Mouse (Mus musculus) heart, adult 2 months (tissue): ENCODE measurements around the gene Palld. TPM values are rescaled to one million over a fixed set of nuclear protein-coding genes. Genes with fewer than 3 reads are reported as not detected.

Experiments used
- DNase-seq, 2 experiments: peaks; one replicate each; pipeline ENCODE4 v3.0.0; 2021
- H3K27ac ChIP-seq: fragments of 200-600 bp; 2 replicates; pipeline ENCODE4 v1.8.1; 2022
- H3K27me3 ChIP-seq: fragments of 200-500 bp; 2 replicates; pipeline ENCODE4 v1.6.1; 2012; ENCODE audit warnings: mild to moderate bottlenecking, low read length, inconsistent platforms, mixed read lengths; ENCODE audit not compliant: control insufficient read depth, insufficient read depth
- H3K36me3 ChIP-seq: fragments of 200-500 bp; 2 replicates; pipeline ENCODE4 v1.6.1; 2012; ENCODE audit warnings: low read length, inconsistent platforms; ENCODE audit not compliant: control insufficient read depth, insufficient read depth
- H3K4me1 ChIP-seq: fragments of 200-500 bp; 2 replicates; pipeline ENCODE4 v1.6.1; 2011; ENCODE audit warnings: low read length; ENCODE audit not compliant: control insufficient read depth, insufficient read depth
- H3K4me3 ChIP-seq: fragments of 200-600 bp; 2 replicates; pipeline ENCODE4 v1.8.1; 2022
- H3K79me2 ChIP-seq: fragments of 200-500 bp; replicated peaks from 2 replicates; pipeline ENCODE4 v1.6.1; 2012; ENCODE audit warnings: mild to moderate bottlenecking, inconsistent platforms, low read length, moderate library complexity, mixed read lengths; ENCODE audit not compliant: control insufficient read depth, insufficient read depth
- H3K9ac ChIP-seq: fragments of 200-500 bp; 2 replicates; pipeline ENCODE4 v1.6.1; 2012; ENCODE audit warnings: low read depth, mild to moderate bottlenecking, control low read depth, inconsistent platforms, low read length, mixed read lengths
- CTCF ChIP-seq: fragments of 200-600 bp; IDR thresholded peaks from 2 replicates; pipeline ENCODE4 v1.8.1; 2022; ENCODE audit warnings: antibody characterized with exemption, mild to moderate bottlenecking, moderate library complexity
- EP300 ChIP-seq: fragments of 200-500 bp; IDR thresholded peaks from 2 replicates; pipeline ENCODE4 v1.6.1; 2011; ENCODE audit warnings: low read depth, low read length, control low read depth; ENCODE audit not compliant: insufficient read depth
- POLR2A ChIP-seq: fragments of 200-500 bp; IDR thresholded peaks from 2 replicates; pipeline ENCODE4 v1.6.1; 2011; ENCODE audit warnings: mild to moderate bottlenecking, low read depth, low read length, control low read depth; ENCODE audit not compliant: insufficient read depth
- WGBS: fragments of 180-500 bp; shearing (Covaris S2); methylation state at CpG from one replicate; pipeline ENCODE4 v1.1.7; 2018; 5-methylcytosine and 5-hydroxymethylcytosine counted together
- intact Hi-C: fragments of 180-260 bp; cut with DNase I; formaldehyde crosslinking; loops from one replicate; pipeline ENCODE4 v1.15.1; 2025
- polyA plus RNA-seq: library from polyadenylated mRNA; depleted of rRNA; stranded (reverse); fragments of >200 nt; gene quantifications from 2 replicates; pipeline ENCODE4 v1.2.3, GENCODE M21; 2012
- total RNA-seq, 2 experiments: library from RNA; stranded (reverse); gene quantifications; 2 replicates each; pipeline ENCODE4 v1.2.3; 2021

The Palld gene
- total and polyA plus RNA-seq, 3 experiments: 60.3 to 188 (median 169) TPM

- Histone ChIP-seq H3K9ac (no peak overlapping the region), H3K79me2 (peaks cover 1% of the 10 kb centered on the region; the same call in 1 of the 2 replicates), H3K27ac (no peak overlapping the region), H3K27me3 (no peaks in the 10 kb centered on the region), H3K36me3 (peaks cover 18% of the 10 kb centered on the region), H3K4me3 (no peak overlapping the region), H3K4me1 (peaks cover 18% of the 10 kb centered on the region)
- DNase-seq: no peak
- intact Hi-C loops: no loop called here
- WGBS: 85% methylated on average over 5 of the region's 5 CpGs
- no peak for TF ChIP-seq POLR2A
- TF ChIP-seq CTCF: no peak
- no peak for TF ChIP-seq EP300
Measured at GRCm38 (mm10) chr8:61561220-61561619, 341.3 kb downstream of the Palld start.

DNA sequence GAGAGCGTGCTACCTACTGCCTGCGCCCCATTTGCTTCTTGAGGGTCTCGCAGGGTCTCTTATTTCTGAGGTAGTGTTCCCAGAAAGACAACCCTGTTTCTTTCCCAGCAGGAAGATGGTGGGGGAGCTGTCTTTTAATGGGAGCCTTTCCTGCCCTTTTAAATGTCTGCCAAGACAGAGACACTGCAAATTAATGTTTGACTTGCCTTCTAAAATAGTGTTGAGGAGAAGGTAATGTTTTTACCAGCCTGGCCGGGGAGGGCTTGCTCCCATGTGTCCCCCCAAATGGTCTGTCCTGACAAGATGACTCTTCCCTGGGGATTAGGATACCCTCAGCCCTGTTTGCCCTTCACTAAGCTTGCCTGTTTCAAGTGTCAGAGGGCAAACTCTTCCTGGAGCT, 342.5 kb downstream of the Palld start:
- no peaks in the 10 kb centered on the region for H3K27me3 ChIP-seq
- intact Hi-C loops: loop anchor here (5.0 kb wide), 1 partner anchor 57 kb away; no protein-coding TSS in a partner anchor
- peaks cover 18% of the 10 kb centered on the region for H3K36me3 ChIP-seq
- 80% methylated on average over 4 of the region's 4 CpGs for WGBS
- H3K4me3 ChIP-seq: no peak overlapping the region
- TF ChIP-seq CTCF: no peak
- no peak for TF ChIP-seq EP300
- TF ChIP-seq POLR2A: no peak
- peaks cover 18% of the 10 kb centered on the region for H3K4me1 ChIP-seq
- peak overlapping the region; percentile 29; the same call in 1 of the 2 replicates for H3K27ac ChIP-seq
- H3K79me2 ChIP-seq: no peaks in the 10 kb centered on the region; the same call in 1 of the 2 replicates
- no peak overlapping the region for H3K9ac ChIP-seq
- DNase-seq: no peak

- peak in 1 of 2 experiments; percentile 35 for DNase-seq
- Histone ChIP-seq H3K9ac (no peak overlapping the region), H3K27me3 (no peaks in the 10 kb centered on the region), H3K4me1 (peaks cover 20% of the 10 kb centered on the region), H3K36me3 (peaks cover 18% of the 10 kb centered on the region), H3K27ac (peak overlapping the region; percentile 29), H3K4me3 (no peak overlapping the region), H3K79me2 (no peaks in the 10 kb centered on the region)
- WGBS: 32% methylated on average over 5 of the region's 5 CpGs
- no peak for TF ChIP-seq CTCF
- no peak for TF ChIP-seq POLR2A
- TF ChIP-seq EP300: no peak
- intact Hi-C loops: loop anchor here (5.0 kb wide), 1 partner anchor 58 kb away; no protein-coding TSS in a partner anchor
Measured at GRCm38 (mm10) chr8:61559450-61559849, 343.0 kb downstream of the Palld start.

- H3K27ac ChIP-seq: peak overlapping the region; percentile 68
- H3K36me3 ChIP-seq: peaks cover 14% of the 10 kb centered on the region
- WGBS: 22% methylated on average over 12 of the region's 12 CpGs
- peaks cover 20% of the 10 kb centered on the region for H3K4me1 ChIP-seq
- 0 out of 2 replicates have a peak overlapping the region, but pooled peaks have one; percentile 10 for H3K9ac ChIP-seq
- H3K4me3 ChIP-seq: no peak overlapping the region
- intact Hi-C loops: loop anchor here (5.0 kb wide), 1 partner anchor 59 kb away; no protein-coding TSS in a partner anchor
- H3K27me3 ChIP-seq: no peaks in the 10 kb centered on the region
- TF ChIP-seq EP300 (no peak), POLR2A (no peak), CTCF (no peak)
- no peaks in the 10 kb centered on the region for H3K79me2 ChIP-seq
- DNase-seq: peak in 1 of 2 experiments; percentile 41
Measured at GRCm38 (mm10) chr8:61558051-61558846, 344.2 kb downstream of the Palld start.

GRCm38 (mm10) chr8:61557036-61557435, 345.5 kb downstream of the Palld start:
- H3K27ac ChIP-seq: peak overlapping the region; percentile 68

DNA sequence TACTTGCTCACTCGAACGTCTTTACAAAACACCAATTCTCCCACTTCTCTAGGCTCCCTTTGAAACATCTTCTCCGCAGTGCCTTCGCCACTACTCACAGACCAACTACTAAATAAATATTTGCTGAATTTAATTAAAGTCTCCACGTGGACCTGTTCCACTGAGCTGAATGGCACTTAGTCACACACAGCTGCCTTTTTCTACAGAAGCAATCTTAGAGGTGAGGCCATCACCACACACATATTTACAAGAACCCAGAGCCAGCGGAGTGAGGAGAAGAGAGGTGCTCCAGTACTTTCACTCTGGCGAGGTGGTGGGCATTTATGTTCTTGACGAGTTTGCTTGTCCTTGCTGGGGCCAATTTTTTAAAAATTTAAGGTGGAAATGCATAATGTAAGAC, 346.3 kb downstream of the Palld start:
- H3K4me1 ChIP-seq: peaks cover 22% of the 10 kb centered on the region
- H3K9ac ChIP-seq: no peak overlapping the region
- H3K27me3 ChIP-seq: no peaks in the 10 kb centered on the region
- H3K4me3 ChIP-seq: no peak overlapping the region
- H3K79me2 ChIP-seq: no peaks in the 10 kb centered on the region
- intact Hi-C loops: loop anchor here (5.0 kb wide), 1 partner anchor 61 kb away; no protein-coding TSS in a partner anchor
- no peak overlapping the region for H3K27ac ChIP-seq
- TF ChIP-seq POLR2A: no peak
- TF ChIP-seq EP300: no peak
- TF ChIP-seq CTCF: no peak
- WGBS: 90% methylated on average over 8 of the region's 8 CpGs
- peaks cover 13% of the 10 kb centered on the region for H3K36me3 ChIP-seq
- no peak for DNase-seq

More at GRCm38 (mm10) chr8:61557036-61557435, 345.5 kb downstream of the Palld start:
- intact Hi-C loops: loop anchor here (5.0 kb wide), 1 partner anchor 60 kb away; no protein-coding TSS in a partner anchor
- H3K4me1 ChIP-seq: peaks cover 22% of the 10 kb centered on the region
- H3K36me3 ChIP-seq: peaks cover 18% of the 10 kb centered on the region
- no peak overlapping the region for H3K4me3 ChIP-seq
- no peaks in the 10 kb centered on the region for H3K27me3 ChIP-seq
- TF ChIP-seq POLR2A: no peak
- TF ChIP-seq CTCF: no peak
- no peak for TF ChIP-seq EP300
- no peaks in the 10 kb centered on the region for H3K79me2 ChIP-seq
- H3K9ac ChIP-seq: no peak overlapping the region
- no peak for DNase-seq
